Mouse (Mus musculus) embryonic fibroblast, embryonic 13.5 days (primary cell): ENCODE measurements around the gene Plek.

ENCODE experiments used
- CTCF ChIP-seq: IDR thresholded peaks from 2 replicates; pipeline ENCODE4 v1.5.1; 2011; ENCODE audit warnings: mild to moderate bottlenecking, control low read depth, low read length, moderate library complexity, borderline replicate concordance; ENCODE audit not compliant: insufficient read depth
- POLR2A ChIP-seq: IDR thresholded peaks from 2 replicates; pipeline ENCODE4 v1.6.1; 2011; ENCODE audit warnings: low read depth, mild to moderate bottlenecking, control low read depth, low read length, moderate library complexity

- TF ChIP-seq CTCF (no peak), POLR2A (no peak)
Observed at GRCm38 (mm10) chr11:17082086-17082485, 29.9 kb upstream of the Plek start.
